Mouse (Mus musculus) erythroblast, embryonic 14.5 days (primary cell): ENCODE measurements at regions not wholly inside any gene's neighbourhood (a gene's known extent, or its start where the extent isn't known, plus 50 kb on each side); places are given as distances from the start of the nearest gene placed in this dataset.

Experiments
- GATA1 ChIP-seq: IDR thresholded peaks from 2 replicates; pipeline ENCODE4 v1.6.1; 2012; ENCODE audit warnings: low read length, inconsistent platforms, mixed read lengths
- TAL1 ChIP-seq: IDR thresholded peaks from 3 replicates; pipeline ENCODE4 v1.6.1; 2012; ENCODE audit warnings: low read length, inconsistent platforms, mixed read lengths

GRCm38 (mm10) chr7:72594741-72595140 lies 288.3 kb upstream of the Mctp2 start:
- no peak for TF ChIP-seq GATA1
- TF ChIP-seq TAL1, result no peak
